Mouse (Mus musculus) neural tube, embryonic 12.5 days (tissue): Measurements from ENCODE around the gene Gpr157. TPM values are rescaled to one million over a fixed set of nuclear protein-coding genes. Genes with fewer than 3 reads are reported as not detected.
A peak's percentile ranks its signal among the peaks of the same experiment; 100 is the strongest.

Experiments
- ATAC-seq: fragments of 200-750 bp; cut with Nextera tagmentation; 2 replicates; pipeline ENCODE4 v1.8.0; 2017; ENCODE audit warnings: low read depth, mild to moderate bottlenecking, moderate TSS enrichment, moderate library complexity; ENCODE audit not compliant: low FRiP score
- H3K27ac ChIP-seq: fragments of 300-500 bp; sonication (generic); 2 replicates; pipeline ENCODE4 v1.5.1; 2016
- H3K27me3 ChIP-seq: fragments of 300-500 bp; sonication (generic); replicated peaks from 2 replicates; pipeline ENCODE4 v1.6.1; 2016; ENCODE audit warnings: mild to moderate bottlenecking
- H3K36me3 ChIP-seq: fragments of 300-500 bp; sonication (generic); 2 replicates; pipeline ENCODE4 v1.6.1; 2016; ENCODE audit warnings: mild to moderate bottlenecking
- H3K4me1 ChIP-seq: fragments of 300-500 bp; sonication (generic); 2 replicates; pipeline ENCODE4 v1.6.1; 2016
- H3K4me2 ChIP-seq: fragments of 300-500 bp; sonication (generic); replicated peaks from 2 replicates; pipeline ENCODE4 v1.6.1; 2016; ENCODE audit warnings: mild to moderate bottlenecking
- H3K4me3 ChIP-seq: fragments of 300-500 bp; sonication (generic); 2 replicates; pipeline ENCODE4 v1.5.1; 2016
- H3K9ac ChIP-seq: fragments of 300-500 bp; sonication (generic); 2 replicates; pipeline ENCODE4 v1.6.1; 2016; ENCODE audit warnings: mild to moderate bottlenecking
- H3K9me3 ChIP-seq: fragments of 300-500 bp; sonication (generic); 2 replicates; pipeline ENCODE4 v1.6.1; 2016; ENCODE audit warnings: mild to moderate bottlenecking
- WGBS: fragments of 180-500 bp; shearing (Covaris S2); methylation state at CpG from one replicate; pipeline ENCODE4 v1.1.7; 2016; 5-methylcytosine and 5-hydroxymethylcytosine counted together
- microRNA counts: library from miRNA; unstranded; fragments of <30 nt; microRNA quantifications from one replicate; lab custom pipeline; 2017
- microRNA-seq: library from miRNA; unstranded; fragments of <30 nt; microRNA quantifications from one replicate; pipeline ENCODE4, GENCODE M21; 2017
- polyA plus RNA-seq: library from polyadenylated mRNA; unstranded; fragments of >200 nt; fragmentation: Nextera tagmentation; extraction: Ambion mirVana; gene quantifications from 2 replicates; pipeline ENCODE4 v1.2.1, GENCODE M21; 2016

The Gpr157 gene
- polyA plus RNA-seq, 1 experiment from 2014 or later, result 1.0 TPM

GRCm38 (mm10) chr4:150137368-150138083 is 50.4 kb downstream of the Gpr157 start:
- Histone ChIP-seq H3K9ac (no peak overlapping the region), H3K4me2 (peak overlapping the region; percentile 50; the same call in 1 of the 2 replicates), H3K36me3 (no peaks in the 10 kb centered on the region), H3K27me3 (no peaks in the 10 kb centered on the region), H3K27ac (no peak overlapping the region), H3K4me1 (peaks cover 17% of the 10 kb centered on the region), H3K4me3 (no peak overlapping the region), H3K9me3 (no peaks in the 10 kb centered on the region)
- WGBS, result 88% methylated on average over 7 of the region's 7 CpGs
- 0 out of 2 replicates have a peak, but pooled peaks have one; percentile 3 for ATAC-seq

- H3K4me1 ChIP-seq, result peaks cover 11% of the 10 kb centered on the region
- no peaks in the 10 kb centered on the region for H3K9me3 ChIP-seq
- H3K36me3 ChIP-seq, result no peaks in the 10 kb centered on the region
- peak overlapping the region; percentile 50 for H3K4me2 ChIP-seq
- H3K4me3 ChIP-seq, result peak overlapping the region; percentile 9; the same call in 1 of the 2 replicates
- no peaks in the 10 kb centered on the region for H3K27me3 ChIP-seq
- H3K27ac ChIP-seq, result no peak overlapping the region
- H3K9ac ChIP-seq, result no peak overlapping the region
- 30% methylated on average over 9 of the region's 9 CpGs for WGBS
- peak; percentile 80 for ATAC-seq
Observed at GRCm38 (mm10) chr4:150138084-150138543, 50.9 kb downstream of the Gpr157 start.

GRCm38 (mm10) chr4:150139090-150139489 is 51.9 kb downstream of the Gpr157 start:
- H3K4me3 ChIP-seq, result no peak overlapping the region
- H3K9me3 ChIP-seq, result no peaks in the 10 kb centered on the region
- no peak overlapping the region for H3K27ac ChIP-seq
- ATAC-seq, result no peak
- H3K4me1 ChIP-seq, result peaks cover 11% of the 10 kb centered on the region
- no peaks in the 10 kb centered on the region for H3K36me3 ChIP-seq
- WGBS, result 69% methylated on average over 13 of the region's 13 CpGs
- H3K9ac ChIP-seq, result no peak overlapping the region
- no peak overlapping the region for H3K4me2 ChIP-seq
- no peaks in the 10 kb centered on the region for H3K27me3 ChIP-seq

- Histone ChIP-seq H3K4me3 (no peak overlapping the region), H3K36me3 (no peaks in the 10 kb centered on the region), H3K4me1 (peaks cover 11% of the 10 kb centered on the region), H3K4me2 (no peak overlapping the region), H3K9ac (no peak overlapping the region), H3K27ac (no peak overlapping the region), H3K27me3 (no peaks in the 10 kb centered on the region), H3K9me3 (no peaks in the 10 kb centered on the region)
- no peak for ATAC-seq
- WGBS, result 76% methylated on average over 7 of the region's 7 CpGs
Observed at GRCm38 (mm10) chr4:150140346-150140745, 53.2 kb downstream of the Gpr157 start.

- H3K4me3 ChIP-seq, result no peak overlapping the region
- no peaks in the 10 kb centered on the region for H3K4me1 ChIP-seq
- H3K36me3 ChIP-seq, result no peaks in the 10 kb centered on the region
- no peak for ATAC-seq
- no peak overlapping the region for H3K27ac ChIP-seq
- H3K27me3 ChIP-seq, result no peaks in the 10 kb centered on the region
- 24% methylated on average over 12 of the region's 12 CpGs for WGBS
- H3K9ac ChIP-seq, result no peak overlapping the region
- no peaks in the 10 kb centered on the region for H3K9me3 ChIP-seq
- H3K4me2 ChIP-seq, result no peak overlapping the region
Observed at GRCm38 (mm10) chr4:150144242-150144641, 57.1 kb downstream of the Gpr157 start.

- WGBS, result 89% methylated on average over 4 of the region's 4 CpGs
Observed at GRCm38 (mm10) chr4:150146286-150146685, 59.1 kb downstream of the Gpr157 start.

GRCm38 (mm10) chr4:150151045-150151444 is 63.9 kb downstream of the Gpr157 start:
- Histone ChIP-seq H3K9ac (no peak overlapping the region), H3K4me2 (no peak overlapping the region), H3K4me1 (no peaks in the 10 kb centered on the region), H3K27me3 (no peaks in the 10 kb centered on the region), H3K9me3 (no peaks in the 10 kb centered on the region), H3K4me3 (no peak overlapping the region), H3K36me3 (no peaks in the 10 kb centered on the region), H3K27ac (no peak overlapping the region)
- WGBS, result 77% methylated on average over 7 of the region's 7 CpGs
- no peak for ATAC-seq

More at GRCm38 (mm10) chr4:150146286-150146685, 59.1 kb downstream of the Gpr157 start:
- Histone ChIP-seq H3K9me3 (no peaks in the 10 kb centered on the region), H3K4me1 (no peaks in the 10 kb centered on the region), H3K9ac (no peak overlapping the region), H3K27ac (no peak overlapping the region), H3K4me2 (no peak overlapping the region), H3K4me3 (no peak overlapping the region), H3K36me3 (no peaks in the 10 kb centered on the region), H3K27me3 (no peaks in the 10 kb centered on the region)
- no peak for ATAC-seq

GRCm38 (mm10) chr4:150152483-150152882 is 65.3 kb downstream of the Gpr157 start:
- Histone ChIP-seq H3K4me3 (no peak overlapping the region), H3K36me3 (no peaks in the 10 kb centered on the region), H3K27me3 (no peaks in the 10 kb centered on the region), H3K9me3 (no peaks in the 10 kb centered on the region), H3K4me2 (no peak overlapping the region), H3K4me1 (no peaks in the 10 kb centered on the region), H3K27ac (no peak overlapping the region), H3K9ac (no peak overlapping the region)
- ATAC-seq, result no peak
- WGBS, result 88% methylated on average over 8 of the region's 8 CpGs

GRCm38 (mm10) chr4:150155301-150155700 is 68.1 kb downstream of the Gpr157 start:
- H3K9ac ChIP-seq, result no peak overlapping the region
- H3K4me1 ChIP-seq, result no peaks in the 10 kb centered on the region
- WGBS, result 85% methylated on average over 4 of the region's 4 CpGs
- ATAC-seq, result no peak
- H3K27me3 ChIP-seq, result 0 out of 2 replicates have a peak, but pooled peaks cover 6% of the 10 kb centered on the region
- H3K9me3 ChIP-seq, result no peaks in the 10 kb centered on the region
- no peak overlapping the region for H3K4me2 ChIP-seq
- no peak overlapping the region for H3K4me3 ChIP-seq
- no peaks in the 10 kb centered on the region for H3K36me3 ChIP-seq
- no peak overlapping the region for H3K27ac ChIP-seq

MicroRNA genes within 50 kb of the gene (microRNA counts, 519-probe panel; counts per million panel counts)
- microRNA mmu-miR-34a (lab: Ali Mortazavi, UCI), result 342 counts per million, percentile 67 among the panel's probes with 10 or more counts

Small RNA genes within 50 kb of the gene (microRNA-seq; reads per million reads assigned to microRNA genes)
- 35.2 reads per million, percentile 38 among the genes with 10 or more reads in this experiment for gene Mir34a

Other genes with a start within 250 kb of the Gpr157 start
- 17.3 and 19.1 TPM in 2 replicates for gene Spsb1, start 132.3 kb upstream of the Gpr157 start, polyA plus RNA-seq
- 3.3 and 4.0 TPM in 2 replicates for gene H6pd, start 78.3 kb upstream of the Gpr157 start, polyA plus RNA-seq
- 2.1 and 2.3 TPM in 2 replicates for gene Slc2a5, start 31.9 kb downstream of the Gpr157 start, polyA plus RNA-seq
- not detected in 2 replicates for gene Slc2a7, start 61.6 kb downstream of the Gpr157 start, polyA plus RNA-seq
- gene Car6, start 114.0 kb downstream of the Gpr157 start, polyA plus RNA-seq, result 0.38 TPM in 1 of 2 replicates, not detected in the other
- gene Eno1, start 149.4 kb downstream of the Gpr157 start, polyA plus RNA-seq, result 1,428 and 1,431 TPM in 2 replicates
- 55.5 and 57.2 TPM in 2 replicates for gene Rere, start 194.3 kb downstream of the Gpr157 start, polyA plus RNA-seq